Comparison of ENCODE assay signal across 8 mouse cellular contexts in genomic region chr6:51510094-51510493, GRCm38 (mm10). TPM values are rescaled to one million over a fixed set of nuclear protein-coding genes. Genes with fewer than 3 reads are reported as not detected.
DNase-seq lines count a peak whose midpoint lies in the region; ATAC-seq and TF ChIP-seq lines count a peak whose summit lies in the region.

No protein-coding gene starts in this region.

- intact Hi-C loops in left cerebral cortex, postnatal 25 days (cut with DNase I): loop anchor here (5.0 kb wide), 1 partner anchor 67 kb away; no protein-coding TSS in a partner anchor

- no peak for TF ChIP-seq EP300 in ES-Bruce4 (IDR thresholded peaks at IDR 0.05; ENCODE audit: insufficient read depth, low read depth, low read length)
- TF ChIP-seq EP300 in liver, embryonic 14.5 days (IDR thresholded peaks at IDR 0.05; ENCODE audit: low read depth): no peak

- peak in 1 of 2 experiments; percentile 42 for DNase-seq in layer of hippocampus, adult 2 months (ENCODE audit: low spot score in 2 of 2)
- DNase-seq in layer of hippocampus, adult 18-20 months (ENCODE audit: low spot score in 2 of 2): no peak
- DNase-seq in liver, embryonic 14.5 days (ENCODE audit: low read depth in 3 of 3, low spot score in 3 of 3): peak in 2 of 3 experiments; percentile 28 to 38
- peak; percentile 18 to 46 for DNase-seq in spleen, postnatal 36 days (ENCODE audit: low spot score in 2 of 2)
- no peak for DNase-seq in left cerebral cortex, postnatal 25 days (ENCODE audit: low spot score in 2 of 2)

- H3K36me3 ChIP-seq in ES-Bruce4 (ENCODE audit: control insufficient read depth, insufficient read depth, low read length, poor library complexity, severe bottlenecking): no peaks in the 10 kb centered on the region
- H3K36me3 ChIP-seq in heart, embryonic 13.5 days: no peaks in the 10 kb centered on the region
- no peaks in the 10 kb centered on the region for H3K36me3 ChIP-seq in liver, embryonic 14.5 days (replicated peaks; ENCODE audit: control insufficient read depth, insufficient read depth, low read depth)

- H3K9ac ChIP-seq in ES-Bruce4 (ENCODE audit: low read depth, poor library complexity, severe bottlenecking): peak overlapping the region; percentile 36; the same call in 1 of the 2 replicates
- no peak overlapping the region for H3K9ac ChIP-seq in heart, embryonic 13.5 days
- H3K9ac ChIP-seq in liver, embryonic 14.5 days (replicated peaks): no peak overlapping the region

- ATAC-seq in heart, embryonic 13.5 days (ENCODE audit: extremely low read depth, insufficient number of reproducible peaks, low FRiP score, low TSS enrichment): no peak
- ATAC-seq in liver, embryonic 14.5 days (ENCODE audit: insufficient read depth): no peak

- no peak for TF ChIP-seq POLR2A in ES-Bruce4 (IDR thresholded peaks at IDR 0.05; ENCODE audit: insufficient read depth, low read length)
- no peak for TF ChIP-seq POLR2A in bone marrow, adult 2 months (IDR thresholded peaks at IDR 0.05; ENCODE audit: borderline replicate concordance, control insufficient read depth, low read depth, low read length)

- no peak overlapping the region for H3K4me3 ChIP-seq in layer of hippocampus, adult 2 months
- no peak overlapping the region for H3K4me3 ChIP-seq in ES-Bruce4 (ENCODE audit: low read depth, low read length)
- no peak overlapping the region for H3K4me3 ChIP-seq in bone marrow, adult 2 months (replicated peaks; ENCODE audit: control insufficient read depth, low read depth, low read length)
- no peak overlapping the region for H3K4me3 ChIP-seq in heart, embryonic 13.5 days
- H3K4me3 ChIP-seq in liver, embryonic 14.5 days (ENCODE audit: insufficient read depth in 1 of 2, low read depth in 2 of 2, low read length in 2 of 2): no peak overlapping the region

- peak overlapping the region; percentile 66 for H3K4me2 ChIP-seq in heart, embryonic 13.5 days
- peak overlapping the region; percentile 22; the same call in 1 of the 2 replicates for H3K4me2 ChIP-seq in liver, embryonic 14.5 days (ENCODE audit: low read depth)

- no peak overlapping the region for H3K27ac ChIP-seq in layer of hippocampus, adult 2 months
- 0 out of 2 replicates have a peak overlapping the region, but pooled peaks have one; percentile 50 for H3K27ac ChIP-seq in ES-Bruce4 (ENCODE audit: insufficient read depth, low read length)
- no peak overlapping the region for H3K27ac ChIP-seq in bone marrow, adult 2 months (ENCODE audit: control insufficient read depth, insufficient read depth, low read depth, low read length, poor library complexity)
- no peak overlapping the region for H3K27ac ChIP-seq in heart, embryonic 13.5 days (replicated peaks)
- no peak overlapping the region for H3K27ac ChIP-seq in liver, embryonic 14.5 days

- no peaks in the 10 kb centered on the region for H3K27me3 ChIP-seq in ES-Bruce4 (ENCODE audit: control insufficient read depth, insufficient read depth, low read length, poor library complexity, severe bottlenecking)
- no peaks in the 10 kb centered on the region for H3K27me3 ChIP-seq in heart, embryonic 13.5 days (replicated peaks)
- H3K27me3 ChIP-seq in liver, embryonic 14.5 days (ENCODE audit: control insufficient read depth, insufficient read depth, low read length): no peaks in the 10 kb centered on the region

- H3K4me1 ChIP-seq in ES-Bruce4 (ENCODE audit: control insufficient read depth, insufficient read depth, low read length): peaks cover 2% of the 10 kb centered on the region
- no peaks in the 10 kb centered on the region for H3K4me1 ChIP-seq in bone marrow, adult 2 months (ENCODE audit: control insufficient read depth, insufficient read depth, low read length)
- peaks cover 9% of the 10 kb centered on the region; the same call in 1 of the 2 replicates for H3K4me1 ChIP-seq in heart, embryonic 13.5 days
- peaks cover 0 to 2% of the 10 kb centered on the region in 2 experiments; a peak in 1 of 4 replicates for H3K4me1 ChIP-seq in liver, embryonic 14.5 days (replicated peaks; ENCODE audit: control insufficient read depth in 2 of 2, insufficient read depth in 2 of 2, low read length in 1 of 2)

- TF ChIP-seq CTCF in layer of hippocampus, adult 2 months (conservative IDR thresholded peaks at IDR 0.05): peak; percentile 75
- TF ChIP-seq CTCF in ES-Bruce4 (IDR thresholded peaks at IDR 0.05; ENCODE audit: low read depth, low read length): peak; percentile 60
- peak; percentile 67 for TF ChIP-seq CTCF in bone marrow, adult 2 months (IDR thresholded peaks at IDR 0.05; ENCODE audit: control insufficient read depth, insufficient read depth, low read length)
- TF ChIP-seq CTCF in liver, embryonic 14.5 days (IDR thresholded peaks at IDR 0.05; ENCODE audit: low read depth): peak; percentile 70

- no peaks in the 10 kb centered on the region for H3K9me3 ChIP-seq in ES-Bruce4 (replicated peaks; ENCODE audit: control insufficient read depth, insufficient read depth, low read length, poor library complexity, severe bottlenecking)
- H3K9me3 ChIP-seq in heart, embryonic 13.5 days: no peaks in the 10 kb centered on the region
- H3K9me3 ChIP-seq in liver, embryonic 14.5 days (ENCODE audit: control insufficient read depth, low read length): no peaks in the 10 kb centered on the region

- 10% methylated on average over 5 of the region's 5 CpGs for WGBS in bone marrow, adult 2 months
- 27% methylated on average over 5 of the region's 5 CpGs for WGBS in heart, embryonic 13.5 days
- WGBS in liver, embryonic 14.5 days (ENCODE audit: insufficient replicate concordance): 21% methylated on average over 5 of the region's 5 CpGs

RNA-seq across cellular contexts. Expression of gene Snx10, which starts 13.6 kb away (rescaled TPM):
- total RNA-seq in layer of hippocampus, adult 2 months (2021): 100 to 1,000 TPM in 1 of 2 experiments, 10 to 100 TPM in 1; 98.0 to 103 TPM
- total RNA-seq in layer of hippocampus, adult 18-20 months (2021): 100 to 1,000 TPM; 101 to 110 TPM
- 79.2 and 87.2 TPM in 2 replicates for polyA plus RNA-seq in ES-Bruce4 (2011; ENCODE audit: insufficient read depth, insufficient read length, low read depth, missing spikeins)
- polyA plus RNA-seq in bone marrow, adult 2 months (2011; ENCODE audit: insufficient read depth, insufficient read length, low replicate concordance, missing spikeins): 13.7 and 18.5 TPM in 2 replicates
- 16.5 and 16.6 TPM in 2 replicates for polyA plus RNA-seq in heart, embryonic 13.5 days (2015; fragmentation: Nextera tagmentation; extraction: Ambion mirVana)
- polyA plus RNA-seq in liver, embryonic 14.5 days (2012; rRNA removed): 1.2 and 2.0 TPM in 2 replicates
- 6.4 and 6.7 TPM in 2 replicates for polyA plus RNA-seq in liver, embryonic 14.5 days (2014; fragmentation: Nextera tagmentation; extraction: Ambion mirVana)
- 100 to 1,000 TPM; 108 to 116 TPM for total RNA-seq in left cerebral cortex, postnatal 25 days (2021)

RNA-seq across cellular contexts. Expression of gene Cbx3, which starts 39.9 kb away (rescaled TPM):
- total RNA-seq in layer of hippocampus, adult 2 months (2021): 100 to 1,000 TPM; 139 to 149 TPM
- 100 to 1,000 TPM; 130 to 142 TPM for total RNA-seq in layer of hippocampus, adult 18-20 months (2021)
- 341 and 361 TPM in 2 replicates for polyA plus RNA-seq in ES-Bruce4 (2011; ENCODE audit: insufficient read depth, insufficient read length, low read depth, missing spikeins)
- 96.2 and 134 TPM in 2 replicates for polyA plus RNA-seq in bone marrow, adult 2 months (2011; ENCODE audit: insufficient read depth, insufficient read length, low replicate concordance, missing spikeins)
- 320 and 353 TPM in 2 replicates for polyA plus RNA-seq in heart, embryonic 13.5 days (2015; fragmentation: Nextera tagmentation; extraction: Ambion mirVana)
- polyA plus RNA-seq in liver, embryonic 14.5 days (2012; rRNA removed): 25.8 and 50.6 TPM in 2 replicates
- polyA plus RNA-seq in liver, embryonic 14.5 days (2014; fragmentation: Nextera tagmentation; extraction: Ambion mirVana): 264 and 269 TPM in 2 replicates
- total RNA-seq in left cerebral cortex, postnatal 25 days (2021): 100 to 1,000 TPM; 134 to 138 TPM

RNA-seq across cellular contexts. Expression of gene Hnrnpa2b1, which starts 40.4 kb away (rescaled TPM):
- 100 to 1,000 TPM; 499 to 537 TPM for total RNA-seq in layer of hippocampus, adult 2 months (2021)
- total RNA-seq in layer of hippocampus, adult 18-20 months (2021): 100 to 1,000 TPM; 482 to 501 TPM
- 1,450 and 1,538 TPM in 2 replicates for polyA plus RNA-seq in ES-Bruce4 (2011; ENCODE audit: insufficient read depth, insufficient read length, low read depth, missing spikeins)
- polyA plus RNA-seq in bone marrow, adult 2 months (2011; ENCODE audit: insufficient read depth, insufficient read length, low replicate concordance, missing spikeins): 1,010 and 1,239 TPM in 2 replicates
- 1,097 and 1,199 TPM in 2 replicates for polyA plus RNA-seq in heart, embryonic 13.5 days (2015; fragmentation: Nextera tagmentation; extraction: Ambion mirVana)
- 353 and 684 TPM in 2 replicates for polyA plus RNA-seq in liver, embryonic 14.5 days (2012; rRNA removed)
- 462 and 503 TPM in 2 replicates for polyA plus RNA-seq in liver, embryonic 14.5 days (2014; fragmentation: Nextera tagmentation; extraction: Ambion mirVana)
- 100 to 1,000 TPM; 422 to 444 TPM for total RNA-seq in left cerebral cortex, postnatal 25 days (2021)

Comparison
In these comparisons a context has a peak if more than half of its experiments do, and no peak if none do; other contexts are left out.
1. DNase-seq: peak in liver, embryonic 14.5 days (2 of 3) and spleen, postnatal 36 days (2 of 2); none in layer of hippocampus, adult 18-20 months (0 of 2) and left cerebral cortex, postnatal 25 days (0 of 2).
2. Peak in every context shown above with its lines, with median percentiles within 50 percentile points of each other: CTCF ChIP-seq.